Mouse (Mus musculus) midbrain, embryonic 11.5 days (tissue): Measurements from ENCODE around the gene Prss38. TPM values are rescaled to one million over a fixed set of nuclear protein-coding genes. Genes with fewer than 3 reads are reported as not detected.

Source experiments
- ATAC-seq: fragments of 200-750 bp; cut with Nextera tagmentation; 2 replicates; pipeline ENCODE4 v1.8.0; 2017; ENCODE audit warnings: moderate TSS enrichment, moderate library complexity; ENCODE audit not compliant: low FRiP score
- DNase-seq: peaks from one replicate; pipeline ENCODE4 v3.0.0; 2015; ENCODE audit warnings: low spot score; ENCODE audit errors: missing footprints
- H3K27ac ChIP-seq: fragments of 300-500 bp; sonication (generic); 2 replicates; pipeline ENCODE4 v1.5.1; 2014; ENCODE audit warnings: low read depth, low read length
- H3K27me3 ChIP-seq: fragments of 300-500 bp; sonication (generic); 2 replicates; pipeline ENCODE4 v1.6.1; 2014; ENCODE audit warnings: mild to moderate bottlenecking, low read length, moderate library complexity, mixed read lengths; ENCODE audit not compliant: control insufficient read depth, insufficient read depth
- H3K36me3 ChIP-seq: fragments of 300-500 bp; sonication (generic); 2 replicates; pipeline ENCODE4 v1.6.1; 2014; ENCODE audit warnings: mild to moderate bottlenecking, low read length, moderate library complexity, mixed read lengths; ENCODE audit not compliant: control insufficient read depth, insufficient read depth
- H3K4me1 ChIP-seq: fragments of 300-500 bp; sonication (generic); 2 replicates; pipeline ENCODE4 v1.6.1; 2014; ENCODE audit warnings: low read length; ENCODE audit not compliant: control insufficient read depth, insufficient read depth
- H3K4me2 ChIP-seq: fragments of 300-500 bp; sonication (generic); 2 replicates; pipeline ENCODE4 v1.6.1; 2014; ENCODE audit warnings: mild to moderate bottlenecking, moderate library complexity
- H3K4me3 ChIP-seq: fragments of 300-500 bp; sonication (generic); 2 replicates; pipeline ENCODE4 v1.5.1; 2014; ENCODE audit warnings: low read depth, low read length
- H3K9ac ChIP-seq: fragments of 300-500 bp; sonication (generic); 2 replicates; pipeline ENCODE4 v1.6.1; 2014; ENCODE audit warnings: low read length
- H3K9me3 ChIP-seq: fragments of 300-500 bp; sonication (generic); 2 replicates; pipeline ENCODE4 v1.6.1; 2016; ENCODE audit warnings: low read length; ENCODE audit not compliant: control insufficient read depth
- WGBS: fragments of 180-500 bp; shearing (Covaris S2); extraction: QIAGEN DNeasy Blood & Tissue Kit; methylation state at CpG from one replicate; pipeline ENCODE4 v1.1.7; 2014; 5-methylcytosine and 5-hydroxymethylcytosine counted together
- polyA plus RNA-seq: library from polyadenylated mRNA; unstranded; fragments of >200 nt; fragmentation: Nextera tagmentation; extraction: Ambion mirVana; gene quantifications from 2 replicates; pipeline ENCODE4 v1.2.1, GENCODE M21; 2014

Prss38 gene
- polyA plus RNA-seq, 1 experiment from 2014 or later: not detected

GRCm38 (mm10) chr11:59336381-59336780, 39.1 kb downstream of the Prss38 start:
- Histone ChIP-seq H3K27me3 (no peaks in the 10 kb centered on the region), H3K4me1 (peaks cover 11% of the 10 kb centered on the region)

DNA sequence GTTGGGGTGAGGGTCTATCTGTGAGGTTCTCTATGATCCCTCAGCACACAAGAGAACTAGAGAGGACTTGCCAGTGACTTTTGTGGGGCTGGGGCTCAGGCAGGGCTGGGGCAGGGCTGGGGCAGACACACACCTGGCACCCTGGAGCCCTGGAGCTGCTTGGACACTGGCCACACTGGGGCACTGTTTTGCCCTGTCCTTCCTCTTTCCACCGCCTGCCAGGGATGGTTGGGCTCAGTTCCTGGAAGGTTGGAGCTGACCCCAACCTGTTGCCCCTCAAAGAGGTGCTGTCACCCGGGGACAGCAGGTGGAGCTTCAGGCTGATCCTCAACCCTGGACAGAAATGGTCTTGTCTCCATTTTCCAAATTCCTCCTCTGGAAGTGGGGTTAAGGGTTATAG, 39.5 kb downstream of the Prss38 start:
- WGBS: 57% methylated on average over 2 of the region's 2 CpGs
- H3K27me3 ChIP-seq: no peaks in the 10 kb centered on the region

More at GRCm38 (mm10) chr11:59336381-59336780, 39.1 kb downstream of the Prss38 start:
- Histone ChIP-seq H3K36me3 (no peaks in the 10 kb centered on the region), H3K9ac (no peak overlapping the region), H3K4me2 (no peak overlapping the region), H3K4me3 (no peak overlapping the region), H3K27ac (no peak overlapping the region), H3K9me3 (no peaks in the 10 kb centered on the region)
- DNase-seq (no peak), ATAC-seq (peak; percentile 69; the same call in 1 of the 2 replicates)
- WGBS: 0% methylated on average over 1 of the region's 1 CpGs

GRCm38 (mm10) chr11:59335150-59335549, 40.3 kb downstream of the Prss38 start:
- 84% methylated on average over 4 of the region's 4 CpGs for WGBS
- no peak for ATAC-seq
- peaks cover 11% of the 10 kb centered on the region for H3K4me1 ChIP-seq

More for the DNA sequence above, 39.5 kb downstream of the Prss38 start:
- H3K9ac ChIP-seq: no peak overlapping the region
- H3K36me3 ChIP-seq: no peaks in the 10 kb centered on the region
- peaks cover 11% of the 10 kb centered on the region for H3K4me1 ChIP-seq
- no peak for DNase-seq
- no peaks in the 10 kb centered on the region for H3K9me3 ChIP-seq
- no peak overlapping the region for H3K27ac ChIP-seq
- H3K4me2 ChIP-seq: no peak overlapping the region
- ATAC-seq: no peak
- no peak overlapping the region for H3K4me3 ChIP-seq

GRCm38 (mm10) chr11:59332938-59333337, 42.5 kb downstream of the Prss38 start:
- no peak overlapping the region for H3K27ac ChIP-seq
- H3K9me3 ChIP-seq: no peaks in the 10 kb centered on the region
- H3K27me3 ChIP-seq: no peaks in the 10 kb centered on the region
- no peak for ATAC-seq
- no peak overlapping the region for H3K4me2 ChIP-seq
- no peak overlapping the region for H3K9ac ChIP-seq
- H3K4me3 ChIP-seq: no peak overlapping the region
- DNase-seq: no peak
- H3K4me1 ChIP-seq: peaks cover 21% of the 10 kb centered on the region
- no peaks in the 10 kb centered on the region for H3K36me3 ChIP-seq
- WGBS: 40% methylated on average over 9 of the region's 9 CpGs

More at GRCm38 (mm10) chr11:59335150-59335549, 40.3 kb downstream of the Prss38 start:
- Histone ChIP-seq H3K9ac (no peak overlapping the region), H3K27me3 (no peaks in the 10 kb centered on the region), H3K4me3 (no peak overlapping the region), H3K27ac (no peak overlapping the region), H3K36me3 (no peaks in the 10 kb centered on the region), H3K4me2 (no peak overlapping the region), H3K9me3 (no peaks in the 10 kb centered on the region)
- DNase-seq: no peak

DNA sequence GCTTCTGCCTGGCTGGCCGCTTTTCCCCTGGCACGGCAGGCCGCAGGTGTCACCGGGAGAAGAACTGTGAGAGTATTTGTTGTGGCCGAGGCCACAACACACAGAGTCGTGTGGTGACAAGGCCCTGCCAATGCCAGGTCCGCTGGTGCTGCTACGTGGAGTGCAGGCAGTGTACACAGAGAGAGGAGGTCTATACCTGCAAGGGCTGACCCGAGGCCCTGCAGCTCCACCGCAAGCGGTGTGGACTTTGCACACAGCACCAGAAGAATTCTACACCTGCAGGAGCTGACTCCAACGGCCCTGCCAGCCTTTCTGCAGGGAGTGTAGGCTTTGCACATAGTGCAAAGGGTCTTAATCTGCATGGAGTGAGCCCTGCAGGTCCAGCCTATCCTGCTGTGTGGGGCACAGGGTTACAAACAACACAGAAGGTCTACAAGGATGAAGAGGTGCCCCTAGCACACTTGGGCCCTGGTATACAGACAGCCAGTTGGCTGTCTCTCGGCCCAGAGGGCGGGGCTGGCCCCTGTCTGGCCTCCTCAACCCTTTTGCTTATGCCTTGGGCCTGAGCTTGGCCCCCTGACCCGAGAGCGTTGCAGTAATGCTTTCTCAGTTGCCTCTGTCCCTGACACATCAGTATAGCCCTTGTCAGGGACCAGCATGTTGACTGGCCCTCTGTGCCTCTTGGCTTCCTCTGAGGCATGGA, 44.1 kb downstream of the Prss38 start:
- Histone ChIP-seq H3K9me3 (no peaks in the 10 kb centered on the region), H3K4me3 (no peak overlapping the region), H3K27me3 (no peaks in the 10 kb centered on the region), H3K4me2 (no peak overlapping the region), H3K4me1 (peaks cover 16% of the 10 kb centered on the region), H3K9ac (no peak overlapping the region), H3K36me3 (no peaks in the 10 kb centered on the region), H3K27ac (no peak overlapping the region)
- ATAC-seq (no peak), DNase-seq (no peak)
- WGBS: 83% methylated on average over 16 of the region's 16 CpGs

DNA sequence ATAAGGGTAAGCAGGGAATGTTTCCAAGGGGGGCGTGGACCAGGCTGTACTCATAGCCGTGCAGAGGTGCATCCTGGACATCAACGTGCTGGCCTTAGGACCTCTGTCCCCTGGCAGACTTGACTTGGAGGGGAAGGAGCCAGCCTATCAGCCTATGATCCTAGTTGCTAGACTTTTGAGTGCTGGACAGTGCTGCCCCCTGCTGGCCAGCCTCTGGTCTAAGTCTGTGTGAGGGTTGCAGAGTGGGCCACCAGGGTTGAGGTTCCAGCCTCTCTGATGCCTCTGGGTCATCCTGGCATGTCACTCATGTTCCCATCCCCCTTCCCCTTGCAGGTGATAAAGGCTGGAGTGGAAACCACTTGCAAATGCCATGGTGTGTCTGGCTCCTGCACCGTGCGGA, 44.9 kb downstream of the Prss38 start:
- H3K4me2 ChIP-seq: no peak overlapping the region
- ATAC-seq (peak; percentile 68), DNase-seq (peak; percentile 98)
- H3K27ac ChIP-seq: no peak overlapping the region
- no peak overlapping the region for H3K4me3 ChIP-seq
- H3K9ac ChIP-seq: no peak overlapping the region
- WGBS: 40% methylated on average over 5 of the region's 5 CpGs
- H3K4me1 ChIP-seq: peaks cover 12% of the 10 kb centered on the region
- no peaks in the 10 kb centered on the region for H3K9me3 ChIP-seq
- H3K36me3 ChIP-seq: no peaks in the 10 kb centered on the region
- no peaks in the 10 kb centered on the region for H3K27me3 ChIP-seq

DNA sequence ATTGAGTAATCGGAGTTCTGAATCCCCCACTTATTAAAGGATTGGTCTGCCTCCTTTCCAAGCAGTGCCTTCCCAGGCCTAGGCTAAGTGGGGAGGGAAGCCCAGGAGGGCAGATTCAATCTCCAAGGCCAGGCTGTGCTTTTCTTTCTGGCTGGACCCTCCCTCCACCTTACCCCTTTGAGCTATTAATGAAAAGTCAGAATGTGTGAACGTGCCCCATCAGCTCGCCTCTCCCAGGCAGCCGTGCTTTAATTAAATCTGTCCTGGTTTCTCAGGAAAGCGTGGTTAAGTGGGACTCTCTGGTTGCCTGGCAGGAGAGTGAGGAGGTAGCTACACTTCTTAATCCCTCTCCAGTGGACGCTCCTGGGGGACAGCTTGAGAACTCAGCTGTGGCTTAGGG, 45.8 kb downstream of the Prss38 start:
- 6% methylated on average over 6 of the region's 6 CpGs for WGBS
- Histone ChIP-seq H3K4me1 (peaks cover 12% of the 10 kb centered on the region), H3K27me3 (no peaks in the 10 kb centered on the region), H3K4me2 (no peak overlapping the region), H3K9me3 (no peaks in the 10 kb centered on the region), H3K9ac (no peak overlapping the region; the same call in 1 of the 2 replicates), H3K27ac (0 out of 2 replicates have a peak overlapping the region, but pooled peaks have one; percentile 21), H3K36me3 (no peaks in the 10 kb centered on the region), H3K4me3 (no peak overlapping the region)
- peak; percentile 60; the same call in 1 of the 2 replicates for ATAC-seq
- DNase-seq: no peak

DNA sequence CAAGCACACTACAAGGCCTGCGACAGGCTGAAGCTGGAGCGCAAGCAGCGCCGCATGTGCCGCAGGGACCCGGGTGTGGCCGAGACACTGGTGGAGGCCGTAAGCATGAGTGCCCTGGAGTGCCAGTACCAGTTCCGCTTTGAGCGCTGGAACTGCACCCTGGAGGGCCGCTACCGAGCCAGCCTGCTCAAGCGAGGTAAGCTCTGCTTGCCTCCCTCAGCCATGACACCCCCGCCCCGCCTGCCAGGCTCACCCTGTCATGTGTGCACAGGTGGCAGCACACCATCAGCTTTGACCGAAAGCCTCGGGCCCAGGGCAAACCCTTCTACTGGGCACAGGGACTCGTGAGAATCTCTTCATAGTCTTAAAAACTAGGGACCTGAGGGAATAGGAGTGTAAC, 47.8 kb downstream of the Prss38 start:
- 85% methylated on average over 18 of the region's 18 CpGs for WGBS
- Histone ChIP-seq H3K36me3 (no peaks in the 10 kb centered on the region), H3K4me3 (no peak overlapping the region), H3K27me3 (no peaks in the 10 kb centered on the region), H3K9me3 (no peaks in the 10 kb centered on the region), H3K4me1 (peaks cover 10% of the 10 kb centered on the region), H3K27ac (no peak overlapping the region), H3K9ac (no peak overlapping the region), H3K4me2 (no peak overlapping the region)
- ATAC-seq: no peak
- no peak for DNase-seq

GRCm38 (mm10) chr11:59324777-59325176, 50.7 kb downstream of the Prss38 start:
- H3K36me3 ChIP-seq: no peaks in the 10 kb centered on the region
- DNase-seq (no peak), ATAC-seq (no peak)
- H3K27ac ChIP-seq: no peak overlapping the region
- no peak overlapping the region for H3K4me2 ChIP-seq
- no peaks in the 10 kb centered on the region for H3K9me3 ChIP-seq
- no peaks in the 10 kb centered on the region for H3K27me3 ChIP-seq
- no peak overlapping the region for H3K9ac ChIP-seq
- 74% methylated on average over 5 of the region's 5 CpGs for WGBS
- no peak overlapping the region for H3K4me3 ChIP-seq
- peaks cover 7% of the 10 kb centered on the region; the same call in 1 of the 2 replicates for H3K4me1 ChIP-seq
